Mouse (Mus musculus) embryonic facial prominence, embryonic 13.5 days (tissue): ENCODE data around the gene Zc3hav1. TPM values are rescaled to one million over a fixed set of nuclear protein-coding genes. Genes with fewer than 3 reads are reported as not detected.

ENCODE experiments used
- ATAC-seq: fragments of 200-750 bp; cut with Nextera tagmentation; 2 replicates; pipeline ENCODE4 v1.8.0; 2017; ENCODE audit warnings: low read depth; ENCODE audit not compliant: insufficient number of reproducible peaks, insufficient read depth, low FRiP score, low TSS enrichment
- H3K27ac ChIP-seq: fragments of 300-500 bp; sonication (generic); 2 replicates; pipeline ENCODE4 v1.5.1; 2015; ENCODE audit warnings: moderate library complexity, mild to moderate bottlenecking, inconsistent platforms
- H3K27me3 ChIP-seq: fragments of 300-500 bp; sonication (generic); 2 replicates; pipeline ENCODE4 v1.6.1; 2015; ENCODE audit warnings: mild to moderate bottlenecking, inconsistent platforms
- H3K36me3 ChIP-seq: fragments of 300-500 bp; sonication (generic); 2 replicates; pipeline ENCODE4 v1.6.1; 2015; ENCODE audit warnings: mild to moderate bottlenecking, inconsistent platforms
- H3K4me1 ChIP-seq: fragments of 300-500 bp; sonication (generic); 2 replicates; pipeline ENCODE4 v1.6.1; 2015; ENCODE audit warnings: inconsistent platforms
- H3K4me2 ChIP-seq: fragments of 300-500 bp; sonication (generic); 2 replicates; pipeline ENCODE4 v1.6.1; 2015; ENCODE audit warnings: moderate library complexity, mild to moderate bottlenecking, inconsistent platforms
- H3K4me3 ChIP-seq: fragments of 300-500 bp; sonication (generic); 2 replicates; pipeline ENCODE4 v1.5.1; 2015; ENCODE audit warnings: mild to moderate bottlenecking, inconsistent platforms
- H3K9ac ChIP-seq: fragments of 300-500 bp; sonication (generic); 2 replicates; pipeline ENCODE4 v1.6.1; 2015; ENCODE audit warnings: mild to moderate bottlenecking, inconsistent platforms
- H3K9me3 ChIP-seq: fragments of 300-500 bp; sonication (generic); 2 replicates; pipeline ENCODE4 v1.6.1; 2016; ENCODE audit warnings: inconsistent platforms
- WGBS: fragments of 180-500 bp; shearing (Covaris S2); methylation state at CpG from one replicate; pipeline ENCODE4 v1.1.7; 2015; ENCODE audit warnings: mixed read lengths; 5-methylcytosine and 5-hydroxymethylcytosine counted together
- polyA plus RNA-seq: library from polyadenylated mRNA; unstranded; fragments of >200 nt; fragmentation: Nextera tagmentation; extraction: Ambion mirVana; gene quantifications from 2 replicates; pipeline ENCODE4 v1.2.1, GENCODE M21; 2015

Zc3hav1 gene
- polyA plus RNA-seq, 1 experiment from 2014 or later, result 4.0 TPM

- Histone ChIP-seq H3K27me3 (no peaks in the 10 kb centered on the region), H3K9me3 (no peaks in the 10 kb centered on the region), H3K4me1 (no peaks in the 10 kb centered on the region), H3K9ac (no peak overlapping the region), H3K27ac (no peak overlapping the region), H3K36me3 (no peaks in the 10 kb centered on the region), H3K4me2 (no peak overlapping the region), H3K4me3 (no peak overlapping the region)
- ATAC-seq, result no peak
- 20% methylated on average over 4 of the region's 4 CpGs for WGBS
Observed at GRCm38 (mm10) chr6:38326596-38326995, 27.8 kb downstream of the Zc3hav1 start.

GRCm38 (mm10) chr6:38320621-38321020 is 33.8 kb downstream of the Zc3hav1 start:
- Histone ChIP-seq H3K27ac (no peak overlapping the region), H3K4me2 (no peak overlapping the region), H3K9me3 (no peaks in the 10 kb centered on the region), H3K27me3 (no peaks in the 10 kb centered on the region), H3K4me1 (no peaks in the 10 kb centered on the region), H3K36me3 (no peaks in the 10 kb centered on the region), H3K4me3 (no peak overlapping the region), H3K9ac (no peak overlapping the region)
- 92% methylated on average over 9 of the region's 9 CpGs for WGBS
- ATAC-seq, result no peak

- no peak for ATAC-seq
- Histone ChIP-seq H3K9ac (no peak overlapping the region), H3K9me3 (no peaks in the 10 kb centered on the region), H3K27ac (no peak overlapping the region), H3K27me3 (no peaks in the 10 kb centered on the region), H3K4me3 (no peak overlapping the region), H3K36me3 (no peaks in the 10 kb centered on the region), H3K4me1 (no peaks in the 10 kb centered on the region), H3K4me2 (no peak overlapping the region)
- WGBS, result 88% methylated on average over 4 of the region's 4 CpGs
Observed at GRCm38 (mm10) chr6:38316050-38316449, 38.4 kb downstream of the Zc3hav1 start.

DNA sequence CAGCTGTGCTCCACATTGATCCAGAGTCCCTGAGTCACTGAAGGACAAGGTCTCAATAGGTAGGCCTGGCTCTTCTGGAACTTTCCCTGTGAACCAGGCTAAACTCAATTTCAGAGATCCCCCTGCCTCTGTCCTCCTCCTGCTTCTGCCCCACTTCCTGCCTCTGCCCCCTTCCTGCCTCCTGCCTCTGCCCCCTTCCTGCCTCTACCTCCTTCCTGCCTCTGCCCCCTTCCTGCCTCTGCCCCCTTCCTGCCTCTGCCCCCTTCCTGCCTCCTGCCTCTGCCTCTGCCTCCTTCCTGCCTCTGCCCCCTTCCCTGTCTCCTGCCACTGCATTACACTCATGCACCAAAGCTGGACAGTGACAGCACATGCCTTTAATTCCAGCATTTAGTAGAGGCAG is 44.7 kb downstream of the Zc3hav1 start:
- no peak for ATAC-seq
- H3K27me3 ChIP-seq, result no peaks in the 10 kb centered on the region
- H3K4me2 ChIP-seq, result no peak overlapping the region

GRCm38 (mm10) chr6:38304981-38305380 is 49.4 kb downstream of the Zc3hav1 start:
- 70% methylated on average over 3 of the region's 3 CpGs for WGBS
- H3K9me3 ChIP-seq, result no peaks in the 10 kb centered on the region
- H3K27ac ChIP-seq, result no peak overlapping the region
- no peak overlapping the region for H3K9ac ChIP-seq
- H3K4me2 ChIP-seq, result no peak overlapping the region
- no peak for ATAC-seq
- H3K4me3 ChIP-seq, result no peak overlapping the region
- no peaks in the 10 kb centered on the region for H3K36me3 ChIP-seq
- H3K4me1 ChIP-seq, result 0 out of 2 replicates have a peak, but pooled peaks cover under 1% of the 10 kb centered on the region
- no peaks in the 10 kb centered on the region for H3K27me3 ChIP-seq

More for the DNA sequence above, 44.7 kb downstream of the Zc3hav1 start:
- Histone ChIP-seq H3K4me3 (no peak overlapping the region), H3K36me3 (no peaks in the 10 kb centered on the region), H3K27ac (no peak overlapping the region), H3K9ac (no peak overlapping the region), H3K9me3 (no peaks in the 10 kb centered on the region), H3K4me1 (no peaks in the 10 kb centered on the region)

- peak within 1 kb of the TSS; percentile 97 for H3K27ac ChIP-seq
- no peaks in the 10 kb centered on the region for H3K27me3 ChIP-seq
- under 1% methylated on average over 70 of the region's 70 CpGs for WGBS
- peak within 1 kb of the TSS; percentile 74 for H3K4me2 ChIP-seq
- H3K4me1 ChIP-seq, result peaks cover 17% of the 10 kb centered on the region
- H3K9ac ChIP-seq, result peak within 1 kb of the TSS; percentile 97
- peak within 1 kb of the TSS; percentile 87 for H3K4me3 ChIP-seq
- peak; percentile 96 for ATAC-seq
- H3K36me3 ChIP-seq, result peaks cover 32% of the 10 kb centered on the region
- no peaks in the 10 kb centered on the region for H3K9me3 ChIP-seq
Observed at GRCm38 (mm10) chr6:38298761-38299401, 55.5 kb downstream of the Zc3hav1 start, which contains the start of gene Zc3hav1l. Gene Zc3hav1l, minus strand, starts transcription at chr6:38299259.

DNA sequence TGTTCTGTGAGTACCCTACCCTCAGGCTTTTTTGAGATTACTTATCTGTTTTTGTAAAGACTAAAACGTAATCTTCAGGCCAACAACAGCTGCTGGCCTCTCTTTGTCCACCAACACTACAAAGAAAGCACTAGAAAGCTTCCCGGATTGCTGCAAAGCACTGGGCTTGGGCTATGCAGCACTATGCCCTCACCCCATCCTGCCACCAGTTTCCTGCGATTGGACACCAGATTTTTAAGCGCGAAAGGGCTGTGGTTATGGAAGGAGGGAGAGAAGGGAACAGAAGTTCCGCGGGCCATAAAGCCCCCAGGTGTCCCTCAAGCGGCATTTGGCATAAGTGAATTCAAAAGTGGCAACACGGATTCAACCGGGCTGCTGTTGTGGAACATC is 56.2 kb downstream of the Zc3hav1 start:
- H3K4me1 ChIP-seq, result peaks cover 17% of the 10 kb centered on the region
- WGBS, result under 1% methylated on average over 10 of the region's 10 CpGs
- peaks cover 36% of the 10 kb centered on the region for H3K36me3 ChIP-seq
- no peaks in the 10 kb centered on the region for H3K9me3 ChIP-seq
- peak overlapping the region; percentile 87 for H3K4me3 ChIP-seq
- H3K27me3 ChIP-seq, result no peaks in the 10 kb centered on the region
- peak overlapping the region; percentile 74 for H3K4me2 ChIP-seq
- peak overlapping the region; percentile 97 for H3K27ac ChIP-seq
- H3K9ac ChIP-seq, result peak overlapping the region; percentile 97
- no peak for ATAC-seq

DNA sequence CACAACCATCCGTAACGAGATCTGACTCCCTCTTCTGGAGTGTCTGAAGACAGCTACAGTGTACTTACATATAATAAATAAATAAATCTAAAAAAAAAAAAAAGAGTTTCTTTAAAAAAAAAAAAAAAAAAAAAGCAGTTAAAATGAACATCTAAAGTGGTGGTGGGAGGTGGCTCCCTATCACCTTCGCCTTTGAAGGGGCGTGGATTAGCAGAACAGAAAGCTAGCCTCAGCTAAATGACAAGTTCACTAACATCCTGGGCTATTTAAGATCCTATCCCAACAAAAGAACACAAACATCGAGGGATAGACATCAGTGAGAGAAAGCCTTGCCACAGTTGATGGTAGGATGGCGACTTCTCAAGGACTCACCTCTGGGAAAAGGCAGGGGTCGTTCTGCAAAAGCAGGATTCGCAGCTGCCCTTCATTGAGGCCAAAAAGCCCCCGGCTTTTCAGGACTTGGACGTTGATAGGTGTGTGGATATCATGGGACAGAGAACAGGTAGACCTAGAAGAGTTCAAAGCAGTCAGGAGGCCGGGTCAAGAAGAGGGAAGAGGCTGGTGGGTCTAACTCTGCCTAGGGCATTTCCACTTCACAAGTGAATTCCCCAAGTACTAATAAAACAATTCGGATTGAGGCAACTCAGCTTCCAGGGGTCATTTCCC is 56.7 kb downstream of the Zc3hav1 start:
- peaks cover 42% of the 10 kb centered on the region for H3K36me3 ChIP-seq
- peak overlapping the region; percentile 97 for H3K27ac ChIP-seq
- no peak for ATAC-seq
- peaks cover 22% of the 10 kb centered on the region for H3K4me1 ChIP-seq
- H3K27me3 ChIP-seq, result no peaks in the 10 kb centered on the region
- peak overlapping the region; percentile 87 for H3K4me3 ChIP-seq
- peak overlapping the region; percentile 97 for H3K9ac ChIP-seq
- 35% methylated on average over 12 of the region's 12 CpGs for WGBS
- H3K9me3 ChIP-seq, result no peaks in the 10 kb centered on the region
- peak overlapping the region; percentile 74 for H3K4me2 ChIP-seq

DNA sequence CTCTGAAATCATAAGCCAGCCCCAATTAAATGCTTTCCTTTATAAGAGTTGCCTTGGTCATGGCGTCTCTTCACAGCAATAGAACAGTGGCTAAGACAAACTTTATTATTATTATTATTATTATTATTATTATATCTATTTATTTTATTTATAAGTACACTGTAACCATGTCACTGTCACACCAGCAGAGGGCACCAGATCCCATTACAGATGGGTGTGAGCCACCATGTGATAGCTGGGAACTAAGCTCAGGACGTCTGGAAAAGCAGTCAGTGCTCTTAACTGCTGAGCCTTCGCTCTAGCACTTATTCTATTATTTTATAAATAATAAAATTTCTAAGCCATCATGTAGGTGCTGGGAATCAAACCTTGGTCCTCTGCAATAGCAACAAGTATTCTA is 60.7 kb downstream of the Zc3hav1 start:
- ATAC-seq, result no peak
- no peaks in the 10 kb centered on the region for H3K27me3 ChIP-seq
- H3K36me3 ChIP-seq, result peaks cover 80% of the 10 kb centered on the region
- no peak overlapping the region for H3K27ac ChIP-seq
- whole genome bisulfite sequencing, result 63% methylated on average over 3 of the region's 3 CpGs
- H3K4me2 ChIP-seq, result no peak overlapping the region
- H3K4me3 ChIP-seq, result no peak overlapping the region
- peaks cover 15% of the 10 kb centered on the region for H3K4me1 ChIP-seq
- H3K9me3 ChIP-seq, result no peaks in the 10 kb centered on the region
- no peak overlapping the region for H3K9ac ChIP-seq

DNA sequence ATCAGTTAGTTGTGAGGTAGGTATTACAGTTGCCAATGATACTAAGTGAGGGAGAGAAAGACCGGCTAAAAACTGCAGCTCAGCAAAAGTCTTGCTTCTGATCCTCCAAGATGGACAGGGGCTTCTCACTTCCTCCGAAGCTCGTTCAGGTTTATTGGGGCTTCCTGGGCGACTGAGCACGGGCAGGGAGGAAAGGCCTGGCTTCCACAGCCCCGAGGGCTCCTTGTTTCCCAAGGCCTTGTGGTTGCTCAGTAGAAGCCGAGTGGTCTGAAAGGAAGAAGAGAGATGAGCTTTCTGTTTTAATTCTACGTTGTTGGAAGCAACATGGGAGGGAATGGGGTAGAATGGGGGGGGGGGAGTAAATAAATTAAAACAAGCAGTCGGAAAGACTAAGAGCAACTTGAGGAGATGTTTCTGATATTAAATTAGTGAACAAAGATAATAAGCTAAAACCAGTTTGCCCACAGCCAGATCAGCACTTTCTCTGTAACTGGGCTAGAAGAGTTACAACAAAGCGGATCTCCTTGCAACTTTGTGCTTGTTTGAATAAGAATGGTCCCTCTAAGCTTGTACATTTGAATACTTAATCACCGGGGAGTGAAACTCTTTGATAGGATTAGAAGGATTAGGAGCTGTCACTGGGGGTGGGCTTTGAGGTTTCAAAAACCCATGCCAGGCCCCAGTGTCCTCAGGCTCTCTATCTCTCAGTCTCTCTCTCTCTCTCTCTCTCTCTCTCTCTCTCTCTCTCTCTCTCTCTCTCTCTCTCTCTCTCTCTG is 61.3 kb downstream of the Zc3hav1 start:
- Histone ChIP-seq H3K4me2 (no peak overlapping the region), H3K4me1 (peaks cover 12% of the 10 kb centered on the region), H3K9me3 (no peaks in the 10 kb centered on the region), H3K36me3 (peaks cover 87% of the 10 kb centered on the region), H3K27me3 (no peaks in the 10 kb centered on the region), H3K4me3 (no peak overlapping the region), H3K27ac (no peak overlapping the region), H3K9ac (no peak overlapping the region)
- WGBS, result 41% methylated on average over 11 of the region's 11 CpGs
- no peak for ATAC-seq

GRCm38 (mm10) chr6:38284422-38284821 is 70.0 kb downstream of the Zc3hav1 start:
- no peak overlapping the region for H3K27ac ChIP-seq
- H3K4me1 ChIP-seq, result no peaks in the 10 kb centered on the region
- no peak overlapping the region for H3K4me2 ChIP-seq
- peaks cover 14% of the 10 kb centered on the region for H3K9me3 ChIP-seq
- no peak overlapping the region for H3K9ac ChIP-seq
- no peak for ATAC-seq
- H3K4me3 ChIP-seq, result no peak overlapping the region
- 97% methylated on average over 19 of the region's 19 CpGs for WGBS
- peaks cover 61% of the 10 kb centered on the region for H3K36me3 ChIP-seq
- H3K27me3 ChIP-seq, result no peaks in the 10 kb centered on the region
